Mouse (Mus musculus) v-Abl transformed pro-B cells (cell line): ENCODE measurements around the gene Adgre4.

Source experiments
- in situ Hi-C, 2 experiments: fragments of 400-800 bp; cut with MboI; formaldehyde crosslinking; loops; one replicate each; pipeline ENCODE4 v1.15.1; 2025; ENCODE audit not compliant: unreplicated experiment in 2 of 2

Adgre4 gene

GRCm38 (mm10) chr17:55749786-55750185, at the start of gene Adgre4:
Adgre4 (plus strand) TSS chr17:55749984.
- in situ Hi-C loops = no loop called here

GRCm38 (mm10) chr17:55702161-55702820, 47.5 kb upstream of the Adgre4 start:
- in situ Hi-C loops = loop anchor here (5.0 to 25.0 kb wide), 5 partner anchors 180 to 553 kb away; partner anchors contain the start of genes Ebi3 (in 1 of the 2), Fem1a (in 1 of the 2) and Yju2 (in 1 of the 2)

GRCm38 (mm10) chr17:55702865-55703264, 46.9 kb upstream of the Adgre4 start:
- in situ Hi-C loops = loop anchor here (5.0 to 25.0 kb wide), 5 partner anchors 179 to 552 kb away; partner anchors contain the start of genes Ebi3 (in 1 of the 2), Fem1a (in 1 of the 2) and Yju2 (in 1 of the 2)

DNA sequence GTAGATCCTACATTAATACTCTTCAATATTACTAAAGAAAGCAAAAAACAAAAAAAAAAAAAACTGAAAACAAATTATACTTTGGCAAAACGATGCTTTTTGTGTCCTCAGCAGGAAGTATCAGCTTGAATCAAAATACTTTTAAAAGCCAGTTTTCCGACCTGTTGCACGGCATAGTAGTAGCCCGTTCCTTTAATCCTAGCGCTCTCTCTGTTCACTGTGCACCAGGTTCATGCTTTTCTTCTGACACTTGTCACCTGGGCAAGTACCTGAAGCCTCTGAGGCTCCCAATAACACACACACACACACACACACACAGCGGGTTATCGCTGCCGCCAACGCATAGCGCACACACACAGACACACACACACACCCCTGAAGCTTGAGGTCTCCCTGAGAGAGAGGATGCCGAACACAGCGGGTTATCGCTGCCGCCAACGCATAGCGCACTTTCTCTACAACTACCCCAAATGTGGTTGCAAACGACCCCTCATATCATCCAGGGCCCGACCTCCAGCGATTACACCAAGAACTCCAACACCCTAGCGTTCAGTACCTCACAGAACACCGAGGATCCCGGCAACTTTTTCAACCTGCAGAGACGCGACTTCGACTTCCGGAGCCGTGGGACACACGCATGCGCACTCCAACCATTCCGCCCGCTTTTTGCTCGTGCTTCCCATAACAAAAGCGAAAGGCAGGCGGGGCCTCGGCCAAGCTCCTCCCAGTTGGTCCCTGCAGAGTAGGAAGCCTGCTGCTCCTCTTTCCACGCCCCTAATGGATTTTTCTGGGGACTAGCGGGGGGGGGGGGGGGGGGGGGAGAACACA, 37.6 kb upstream of the Adgre4 start, which contains the start of gene Pot1b:
Gene Pot1b (minus strand): TSS at position 645 of the 828 bp plus-strand sequence.
- in situ Hi-C loops = loop anchor here in 1 of 2 experiments (25.0 kb wide), 1 partner anchor 525 kb away; no protein-coding TSS in a partner anchor

- in situ Hi-C loops = loop anchor here in 1 of 2 experiments (25.0 kb wide), 1 partner anchor 516 kb away; no protein-coding TSS in a partner anchor
These were observed 28.5 kb upstream of the Adgre4 start for GRCm38 (mm10) chr17:55721270-55721669.

GRCm38 (mm10) chr17:55722250-55722649, 27.5 kb upstream of the Adgre4 start:
- in situ Hi-C loops = loop anchor here in 1 of 2 experiments (25.0 kb wide), 1 partner anchor 515 kb away; no protein-coding TSS in a partner anchor

DNA sequence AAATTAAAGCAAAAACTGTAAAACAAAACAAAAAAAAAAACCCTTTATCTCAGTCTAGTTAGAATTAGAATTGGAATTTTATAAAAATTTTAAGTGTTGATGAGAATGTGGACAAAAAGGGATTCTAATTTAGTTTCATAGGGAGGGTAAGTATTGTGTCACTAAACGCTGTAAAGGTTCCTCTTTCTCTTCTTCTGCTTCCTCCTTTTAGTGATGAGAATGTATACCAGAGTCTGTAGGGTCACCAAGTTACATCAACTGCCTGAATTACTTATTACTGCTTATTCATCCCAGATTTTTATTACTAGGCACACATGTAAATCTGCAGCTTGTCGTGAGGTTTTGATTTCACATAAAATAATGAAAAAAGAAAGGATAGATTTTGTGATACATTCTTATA, 23.6 kb upstream of the Adgre4 start:
- in situ Hi-C loops = no loop called here

DNA sequence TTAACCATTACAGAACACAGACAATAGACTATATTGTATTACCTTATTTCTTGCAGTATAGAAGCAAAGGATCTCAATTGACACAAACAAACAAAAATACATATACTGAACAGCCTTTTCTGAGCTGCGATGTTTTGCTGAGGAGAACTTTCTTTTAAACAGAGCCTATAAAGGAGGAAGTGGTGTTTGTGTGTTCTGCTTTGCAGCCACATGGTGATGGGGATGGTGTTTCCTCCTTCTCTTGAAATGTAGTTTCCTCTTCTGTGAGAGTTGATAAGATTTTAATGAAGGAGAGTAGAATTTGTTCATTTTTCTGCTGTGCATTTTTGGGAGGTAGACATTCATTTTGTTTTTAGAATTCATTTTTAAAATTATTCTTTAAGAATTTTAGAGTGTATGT, 13.1 kb upstream of the Adgre4 start:
- in situ Hi-C loops = no loop called here

- in situ Hi-C loops = no loop called here
These were observed 1.4 kb downstream of the Adgre4 start for GRCm38 (mm10) chr17:55751170-55751569.

DNA sequence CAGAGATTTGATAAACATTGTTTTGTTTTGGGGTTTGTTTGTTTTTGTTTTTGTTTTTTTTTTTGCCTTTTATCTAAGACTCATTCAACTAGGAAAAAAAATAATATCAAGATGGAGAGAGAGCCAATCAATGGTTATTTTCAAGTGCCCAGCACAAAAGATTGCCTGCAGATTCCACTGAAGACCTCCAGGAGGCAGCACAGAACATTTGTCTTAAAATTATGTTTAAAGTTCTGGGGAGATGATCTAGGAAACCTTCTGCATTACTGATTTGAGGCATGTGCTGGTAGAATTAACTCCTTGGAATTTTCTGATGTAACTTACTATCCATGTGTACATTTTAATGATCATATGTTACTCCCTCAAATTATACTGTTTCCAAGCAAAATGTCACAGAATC, 63.9 kb downstream of the Adgre4 start:
- in situ Hi-C loops = loop anchor here in 1 of 2 experiments (5.0 to 10.0 kb wide), 2 partner anchors 69 to 141 kb away; partner anchors contain the start of genes Ebi3 and Yju2

- in situ Hi-C loops = loop anchor here in 1 of 2 experiments (10.0 kb wide), 1 partner anchor 138 kb away; the partner anchor contains the start of genes Ebi3 and Yju2
These were observed 67.1 kb downstream of the Adgre4 start for GRCm38 (mm10) chr17:55816853-55817252.

- in situ Hi-C loops = no loop called here
These were observed 71.8 kb downstream of the Adgre4 start for GRCm38 (mm10) chr17:55821566-55821965.

GRCm38 (mm10) chr17:55843067-55843466, 93.3 kb downstream of the Adgre4 start:
- in situ Hi-C loops = no loop called here

DNA sequence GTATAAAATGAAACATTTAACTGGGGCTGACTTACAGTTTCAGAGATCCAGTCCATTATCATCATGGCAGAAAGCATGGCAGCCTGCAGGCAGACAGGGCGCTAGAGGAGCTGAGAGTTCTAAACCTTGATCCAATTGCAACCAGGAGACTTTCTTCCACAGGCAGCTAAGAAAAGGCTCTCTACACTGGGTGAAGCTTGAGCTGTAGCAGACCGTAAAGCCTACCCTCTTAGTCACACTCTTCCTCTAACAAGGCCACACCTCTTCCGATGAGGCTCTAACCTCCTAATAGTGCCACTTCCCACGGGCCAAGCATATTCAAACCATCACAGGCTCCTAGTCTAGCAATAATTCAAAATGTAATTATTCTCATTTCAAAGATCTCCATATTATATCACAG, 127.4 kb downstream of the Adgre4 start:
- in situ Hi-C loops = loop anchor here in 1 of 2 experiments (5.0 kb wide), 1 partner anchor 75 kb away; the partner anchor contains the start of gene Ebi3

- in situ Hi-C loops = loop anchor here in 1 of 2 experiments (5.0 kb wide), 1 partner anchor 74 kb away; the partner anchor contains the start of gene Ebi3
These were observed 128.5 kb downstream of the Adgre4 start for GRCm38 (mm10) chr17:55878282-55878635.

GRCm38 (mm10) chr17:55878636-55879369, 129.0 kb downstream of the Adgre4 start, which contains the start of gene Zfp119a:
Zfp119a (minus strand) TSS chr17:55878930.
- in situ Hi-C loops = loop anchor here in 1 of 2 experiments (5.0 kb wide), 1 partner anchor 73 kb away; the partner anchor contains the start of gene Ebi3

DNA sequence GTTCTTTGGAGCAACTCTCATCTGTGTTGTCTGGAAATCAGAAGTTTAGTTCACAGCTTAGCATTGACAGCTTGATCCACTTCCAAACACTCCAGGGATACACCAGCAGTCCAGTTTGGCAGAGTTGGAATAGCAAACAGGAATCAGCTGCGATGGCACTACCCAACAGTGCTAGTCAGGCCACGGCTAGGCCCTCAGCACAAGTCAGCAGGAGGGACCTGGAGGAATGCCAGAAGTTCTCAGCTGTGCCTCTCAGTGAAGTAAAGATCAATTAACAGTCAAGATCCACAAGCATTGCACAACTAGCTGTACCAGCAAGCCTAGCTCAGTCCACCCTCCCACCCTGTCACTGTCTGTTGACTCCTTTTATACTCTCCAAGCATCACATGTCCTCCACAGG, 133.8 kb downstream of the Adgre4 start:
- in situ Hi-C loops = loop anchor here (5.0 kb wide), 2 partner anchors 71 to 181 kb away; no protein-coding TSS in a partner anchor

GRCm38 (mm10) chr17:55884912-55885311, 135.1 kb downstream of the Adgre4 start:
- in situ Hi-C loops = loop anchor here (5.0 kb wide), 2 partner anchors 73 to 183 kb away; no protein-coding TSS in a partner anchor

DNA sequence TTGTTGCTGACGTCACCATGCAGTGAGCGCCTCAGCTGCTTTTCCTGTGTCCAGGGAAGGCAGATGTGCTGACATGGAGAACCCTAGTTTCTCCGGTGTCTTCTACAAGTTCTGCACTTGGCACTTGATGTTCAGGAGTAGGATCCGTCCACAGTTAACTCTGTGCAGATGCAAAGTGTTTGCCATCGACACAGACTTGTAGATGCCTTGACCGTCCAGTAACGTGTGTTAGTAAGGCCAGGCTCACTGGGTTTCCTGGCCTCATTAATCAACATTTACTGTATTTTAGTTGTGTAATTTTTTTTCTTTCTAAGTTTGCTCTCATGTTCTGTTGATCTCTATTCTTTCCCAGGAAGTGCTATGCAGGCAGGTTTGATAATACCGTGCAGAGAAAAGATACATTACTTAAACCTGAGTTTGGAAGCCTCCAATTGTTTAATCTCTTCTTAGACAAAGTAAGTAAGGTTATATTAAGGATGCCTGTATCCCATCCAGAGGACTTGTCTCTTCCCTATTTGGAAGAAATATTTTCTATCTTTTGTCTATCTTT, 142.7 kb downstream of the Adgre4 start:
- in situ Hi-C loops = loop anchor here in 1 of 2 experiments (5.0 kb wide), 1 partner anchor 40 kb away; no protein-coding TSS in a partner anchor
